Mouse (Mus musculus) spleen, adult 2 months (tissue): ENCODE results near the gene Fam185a.

Experiments
- CTCF ChIP-seq: fragments of 200-500 bp; IDR thresholded peaks from 2 replicates; pipeline ENCODE4 v1.5.1; 2011; ENCODE audit warnings: mild to moderate bottlenecking, inconsistent platforms; ENCODE audit not compliant: insufficient read depth, insufficient read length, insufficient replicate concordance; ENCODE audit errors: extremely low read depth
- POLR2A ChIP-seq: fragments of 200-500 bp; IDR thresholded peaks from 2 replicates; pipeline ENCODE4 v1.6.1; 2011; ENCODE audit warnings: low read depth, low read length, inconsistent platforms

GRCm38 (mm10) chr5:21394562-21394961 is 30.2 kb upstream of the Fam185a start:
- TF ChIP-seq POLR2A (no peak), CTCF (no peak)
